8 mouse cellular contexts compared by ENCODE assay signal in the genomic region with DNA sequence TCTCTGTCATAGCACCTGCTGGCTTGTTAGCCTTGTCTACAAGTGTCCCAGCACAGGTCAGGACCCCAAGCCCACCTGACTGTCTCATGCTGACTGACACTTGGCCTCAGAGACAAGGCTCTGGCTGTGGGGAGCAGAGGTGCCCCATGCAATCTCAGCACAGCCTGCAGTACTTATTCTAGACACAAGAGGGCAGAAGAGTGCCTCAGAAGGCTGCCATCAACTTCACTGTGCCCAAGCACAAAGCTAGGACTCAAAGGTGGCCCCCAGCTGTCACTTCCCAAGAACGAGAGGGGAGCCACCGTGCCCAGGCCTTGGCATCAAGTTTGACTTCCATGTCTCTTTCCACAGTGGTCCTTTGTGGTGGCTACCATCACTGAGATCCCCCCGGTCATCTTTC. TPM values are rescaled to one million over a fixed set of nuclear protein-coding genes. Genes with fewer than 3 reads are reported as not detected.
A peak's percentile ranks its signal among the peaks of the same experiment; 100 is the strongest.
DNase-seq lines count a peak whose midpoint lies in the region; ATAC-seq and TF ChIP-seq lines count a peak whose summit lies in the region.

No protein-coding gene starts in this region.

- ATAC-seq in embryonic facial prominence, embryonic 14.5 days (ENCODE audit: low read depth), result 0 out of 2 replicates have a peak, but pooled peaks have one; percentile 28

- H3K79me2 ChIP-seq in MEL (ENCODE audit: control insufficient read depth, insufficient read depth, low read length, poor library complexity), result no peaks in the 10 kb centered on the region; the same call in 1 of the 2 replicates

- no peak overlapping the region for H3K9ac ChIP-seq in MEL (ENCODE audit: control insufficient read depth, low read depth, low read length, poor library complexity, severe bottlenecking)
- H3K9ac ChIP-seq in embryonic facial prominence, embryonic 14.5 days (ENCODE audit: low read depth, low read length), result no peak overlapping the region

- TF ChIP-seq RAD21 in MEL (IDR thresholded peaks at IDR 0.05; ENCODE audit: low read depth, low read length), result peak; percentile 91

- no peak overlapping the region for H3K4me2 ChIP-seq in embryonic facial prominence, embryonic 14.5 days (ENCODE audit: low read depth, low read length)

- no peak for TF ChIP-seq POLR2A in MEL (IDR thresholded peaks at IDR 0.05; ENCODE audit: control insufficient read depth in 1 of 2, insufficient read depth in 1 of 2, low read depth in 1 of 2, low read length in 2 of 2, poor library complexity in 1 of 2)
- TF ChIP-seq POLR2A in bone marrow, adult 2 months (IDR thresholded peaks at IDR 0.05; ENCODE audit: borderline replicate concordance, control insufficient read depth, low read depth, low read length), result no peak

- H3K27ac ChIP-seq in MEL (ENCODE audit: control insufficient read depth, low read depth, low read length), result no peak overlapping the region
- no peak overlapping the region for H3K27ac ChIP-seq in bone marrow, adult 2 months (ENCODE audit: control insufficient read depth, insufficient read depth, low read depth, low read length, poor library complexity)
- H3K27ac ChIP-seq in embryonic facial prominence, embryonic 14.5 days (replicated peaks; ENCODE audit: low read depth, low read length), result no peak overlapping the region

- 37% methylated on average over 3 of the region's 3 CpGs for WGBS in bone marrow, adult 2 months
- WGBS in embryonic facial prominence, embryonic 14.5 days, result 33% methylated on average over 3 of the region's 3 CpGs

- no peak for TF ChIP-seq EP300 in MEL (IDR thresholded peaks at IDR 0.05; ENCODE audit: low read depth in 1 of 2, low read length in 2 of 2)

- DNase-seq in MEL (ENCODE audit: low read depth, low spot score), result peak; percentile 78
- DNase-seq in embryonic facial prominence, embryonic 14.5 days (ENCODE audit: low spot score), result peak; percentile 67
- peak; percentile 80 to 85 for DNase-seq in heart, postnatal 10 days
- peak; percentile 73 to 86 for DNase-seq in layer of hippocampus, postnatal 25 days (ENCODE audit: extremely low spot score in 1 of 2, low spot score in 1 of 2)
- peak; percentile 47 to 76 for DNase-seq in lung, postnatal 4 days
- DNase-seq in right cerebral cortex, adult 18-20 months, result peak; percentile 78
- peak; percentile 42 for DNase-seq in yolk sac, embryonic 10.5 days (ENCODE audit: low spot score)

- no peaks in the 10 kb centered on the region for H3K9me3 ChIP-seq in MEL (replicated peaks; ENCODE audit: insufficient read depth, low read length)
- no peaks in the 10 kb centered on the region for H3K9me3 ChIP-seq in embryonic facial prominence, embryonic 14.5 days (ENCODE audit: control insufficient read depth, low read length)

- peaks cover 0 to 12% of the 10 kb centered on the region in 2 experiments; a peak in 2 of 4 replicates for H3K36me3 ChIP-seq in MEL (ENCODE audit: control insufficient read depth in 1 of 2, insufficient read depth in 2 of 2, low read length in 2 of 2)
- peaks cover 20% of the 10 kb centered on the region for H3K36me3 ChIP-seq in embryonic facial prominence, embryonic 14.5 days (ENCODE audit: control insufficient read depth, insufficient read depth, low read length)

- H3K4me1 ChIP-seq in MEL (ENCODE audit: control insufficient read depth in 1 of 2, insufficient read depth in 2 of 2, low read length in 2 of 2), result peaks cover 13 to 18% of the 10 kb centered on the region in 2 experiments
- no peaks in the 10 kb centered on the region; the same call in 1 of the 2 replicates for H3K4me1 ChIP-seq in bone marrow, adult 2 months (ENCODE audit: control insufficient read depth, insufficient read depth, low read length)
- H3K4me1 ChIP-seq in embryonic facial prominence, embryonic 14.5 days (ENCODE audit: control insufficient read depth, insufficient read depth, low read length), result peaks cover 10% of the 10 kb centered on the region; the same call in 1 of the 2 replicates

- H3K27me3 ChIP-seq in MEL (ENCODE audit: control insufficient read depth in 1 of 2, insufficient read depth in 2 of 2, low read length in 2 of 2), result no peaks in the 10 kb centered on the region
- H3K27me3 ChIP-seq in embryonic facial prominence, embryonic 14.5 days (replicated peaks; ENCODE audit: control insufficient read depth, insufficient read depth, low read length), result no peaks in the 10 kb centered on the region

- intact Hi-C loops in heart, postnatal 10 days (cut with DNase I), result loop anchor here (1.0 to 5.0 kb wide), 2 partner anchors 116 to 247 kb away; partner anchors contain the start of gene Wnt7a

- H3K4me3 ChIP-seq in MEL (ENCODE audit: control insufficient read depth in 1 of 2, insufficient read depth in 1 of 2, low read depth in 2 of 2, low read length in 2 of 2), result no peak overlapping the region
- H3K4me3 ChIP-seq in bone marrow, adult 2 months (replicated peaks; ENCODE audit: control insufficient read depth, low read depth, low read length), result no peak overlapping the region
- H3K4me3 ChIP-seq in embryonic facial prominence, embryonic 14.5 days (ENCODE audit: low read depth, low read length), result no peak overlapping the region

- peak; percentile 78 to 97 (median 92) for TF ChIP-seq CTCF in MEL (IDR thresholded peaks at IDR 0.05 in 2 of 3, conservative IDR thresholded peaks at IDR 0.05 in 1 of 3; ENCODE audit: control insufficient read depth in 1 of 3, insufficient read depth in 1 of 3, low read depth in 2 of 3, low read length in 3 of 3, poor library complexity in 1 of 3, severe bottlenecking in 1 of 3)
- TF ChIP-seq CTCF in bone marrow, adult 2 months (IDR thresholded peaks at IDR 0.05; ENCODE audit: control insufficient read depth, insufficient read depth, low read length), result peak; percentile 86

TF ChIP-seq in MEL, 35 proteins besides CTCF, POLR2A, EP300 and RAD21:
- TF ChIP-seq MAZ (IDR thresholded peaks at IDR 0.05; ENCODE audit: low read depth, low read length) (peak; percentile 79; the same call in 1 of the 2 replicates), MAFK (IDR thresholded peaks at IDR 0.05; ENCODE audit: borderline replicate concordance, low read depth, low read length) (no peak), UBTF (IDR thresholded peaks at IDR 0.05; ENCODE audit: borderline replicate concordance, insufficient read depth, low read depth, low read length) (no peak), MXI1 (IDR thresholded peaks at IDR 0.05; ENCODE audit: low read depth, low read length) (no peak), ZC3H11A (IDR thresholded peaks at IDR 0.05; ENCODE audit: low read depth, low read length) (peak; percentile 84), ZMIZ1 (IDR thresholded peaks at IDR 0.05; ENCODE audit: low read depth, low read length) (no peak), SMC3 (IDR thresholded peaks at IDR 0.05; ENCODE audit: low read depth, low read length) (peak; percentile 96), BHLHE40 (IDR thresholded peaks at IDR 0.05; ENCODE audit: borderline replicate concordance, low read depth, low read length) (0 out of 2 replicates have a peak, but pooled peaks have one; percentile 21), RCOR1 (IDR thresholded peaks at IDR 0.05; ENCODE audit: low read depth, low read length) (0 out of 2 replicates have a peak, but pooled peaks have one; percentile 11)

RNA-seq across cellular contexts. Expression of gene Hdac11, which starts 8.7 kb away (rescaled TPM):
- total RNA-seq in MEL (2012; rRNA removed), result 2.5 and 3.3 TPM in 2 replicates
- polyA plus RNA-seq in MEL (2012; ENCODE audit: insufficient read depth in 1 of 2, insufficient read length in 2 of 2, low read depth in 1 of 2, low replicate concordance in 2 of 2, missing spikeins in 1 of 2), result 1 to 10 TPM in 1 of 2 experiments, not detected in 1; 6.0 TPM
- 5.9 and 7.6 TPM in 2 replicates for polyA plus RNA-seq in bone marrow, adult 2 months (2011; ENCODE audit: insufficient read depth, insufficient read length, low replicate concordance, missing spikeins)
- 15.4 and 15.7 TPM in 2 replicates for polyA plus RNA-seq in embryonic facial prominence, embryonic 14.5 days (2014; fragmentation: Nextera tagmentation; extraction: Ambion mirVana)
- total RNA-seq in heart, postnatal 10 days (2021), result 10 to 100 TPM in 1 of 2 experiments, 1 to 10 TPM in 1; 9.4 to 12.6 TPM
- 100 to 1,000 TPM; 135 to 150 TPM for total RNA-seq in layer of hippocampus, postnatal 25 days (2021)

RNA-seq across cellular contexts. Expression of gene Fbln2, which starts 47.0 kb away (rescaled TPM):
- total RNA-seq in MEL (2012; rRNA removed), result 2.3 and 4.4 TPM in 2 replicates
- polyA plus RNA-seq in MEL (2012; ENCODE audit: insufficient read depth in 1 of 2, insufficient read length in 2 of 2, low read depth in 1 of 2, low replicate concordance in 2 of 2, missing spikeins in 1 of 2), result 1 to 10 TPM in 1 of 2 experiments, not detected in 1; 1.9 TPM
- polyA plus RNA-seq in bone marrow, adult 2 months (2011; ENCODE audit: insufficient read depth, insufficient read length, low replicate concordance, missing spikeins), result 0.83 and 16.4 TPM in 2 replicates
- 202 and 230 TPM in 2 replicates for polyA plus RNA-seq in embryonic facial prominence, embryonic 14.5 days (2014; fragmentation: Nextera tagmentation; extraction: Ambion mirVana)
- total RNA-seq in heart, postnatal 10 days (2021), result 100 to 1,000 TPM; 143 to 154 TPM
- 1 to 10 TPM; 7.7 to 9.4 TPM for total RNA-seq in layer of hippocampus, postnatal 25 days (2021)

RNA-seq across cellular contexts. Expression of gene Nup210, which starts 48.6 kb away (rescaled TPM):
- 46.3 and 56.7 TPM in 2 replicates for total RNA-seq in MEL (2012; rRNA removed)
- 100 to 1,000 TPM in 1 of 2 experiments, 10 to 100 TPM in 1; 71.5 to 394 TPM for polyA plus RNA-seq in MEL (2012; ENCODE audit: insufficient read depth in 1 of 2, insufficient read length in 2 of 2, low read depth in 1 of 2, low replicate concordance in 2 of 2, missing spikeins in 1 of 2)
- 58.4 and 111 TPM in 2 replicates for polyA plus RNA-seq in bone marrow, adult 2 months (2011; ENCODE audit: insufficient read depth, insufficient read length, low replicate concordance, missing spikeins)
- polyA plus RNA-seq in embryonic facial prominence, embryonic 14.5 days (2014; fragmentation: Nextera tagmentation; extraction: Ambion mirVana), result 13.1 and 16.2 TPM in 2 replicates
- total RNA-seq in heart, postnatal 10 days (2021), result 10 to 100 TPM in 1 of 2 experiments, 1 to 10 TPM in 1; 9.4 to 11.1 TPM
- 10 to 100 TPM; 17.8 to 23.4 TPM for total RNA-seq in layer of hippocampus, postnatal 25 days (2021)

Comparison
In these comparisons a context has a peak if more than half of its experiments do, and no peak if none do; other contexts are left out.
1. RNA of gene Hdac11, which starts 8.7 kb away (total RNA-seq): 135 to 150 TPM in layer of hippocampus, postnatal 25 days; 9.4 to 12.6 TPM in heart, postnatal 10 days and 2.5 to 3.3 TPM in MEL; every median in the first group is over 4 times any median in the second.
2. RNA of gene Fbln2, which starts 47.0 kb away (total RNA-seq): 143 to 154 TPM in heart, postnatal 10 days; 7.7 to 9.4 TPM in layer of hippocampus, postnatal 25 days and 2.3 to 4.4 TPM in MEL; every median in the first group is over 10 times any median in the second.
3. Peak in every context shown above with its lines, with median percentiles within 50 percentile points of each other: DNase-seq.